Mouse (Mus musculus): Measurements from ENCODE around the gene Bicra. TPM values are rescaled to one million over a fixed set of nuclear protein-coding genes. Genes with fewer than 3 reads are reported as not detected.

Bicra gene
- total RNA-seq (2023), result 10 to 100 TPM; 30.5 to 32.9 TPM

GRCm38 (mm10) chr7:16047338-16048146 is at the start of gene Bicra:
Gene Bicra (minus strand): TSS chr7:16047921.

GRCm38 (mm10) chr7:16061219-16062098 is 13.7 kb upstream of the Bicra start, which contains the start of gene Zfp541:
Gene Zfp541 (plus strand): TSS chr7:16061814.

GRCm38 (mm10) chr7:15967312-15967711 is 80.4 kb downstream of the Bicra start, which contains the start of gene Ehd2:
Gene Ehd2 (minus strand): TSS chr7:15967567.

GRCm38 (mm10) chr7:15945721-15946536 is 101.8 kb downstream of the Bicra start, which contains the start of gene Nop53:
Gene Nop53 (minus strand): TSS chr7:15946074.

GRCm38 (mm10) chr7:15922220-15922773 is 125.4 kb downstream of the Bicra start, which contains the start of gene Selenow:
Gene Selenow (minus strand): TSS chr7:15922402.

Other genes with a start within 250 kb of the Bicra start
- not detected for gene Obox6, start 208.2 kb downstream of the Bicra start, total RNA-seq (2023)
- gene Crx, start 168.0 kb downstream of the Bicra start, total RNA-seq (2023), result not detected
- gene Crxos, start 165.3 kb downstream of the Bicra start, total RNA-seq (2023), result not detected
- 10 to 100 TPM; 29.9 to 31.5 TPM for gene Selenow, start 125.5 kb downstream of the Bicra start, total RNA-seq (2023)
- 100 to 1,000 TPM; 144 to 183 TPM for gene Nop53, start 101.8 kb downstream of the Bicra start, total RNA-seq (2023)
- under 1 TPM; 0.44 to 0.60 TPM for gene Ehd2, start 80.4 kb downstream of the Bicra start, total RNA-seq (2023)
- gene Zfp541, start 13.9 kb upstream of the Bicra start, total RNA-seq (2023), result under 1 TPM; 0.20 to 0.33 TPM
- 100 to 1,000 TPM; 171 to 180 TPM for gene Napa, start 50.5 kb upstream of the Bicra start, total RNA-seq (2023)
- 10 to 100 TPM; 19.0 to 19.7 TPM for gene Kptn, start 72.0 kb upstream of the Bicra start, total RNA-seq (2023)
- gene Slc8a2, start 81.9 kb upstream of the Bicra start, total RNA-seq (2023), result under 1 TPM in 1 of 2 experiments, not detected in 1; 0.11 TPM
- under 1 TPM in 1 of 2 experiments, not detected in 1; 0.86 TPM for gene Meis3, start 127.2 kb upstream of the Bicra start, total RNA-seq (2023)
- 10 to 100 TPM; 20.4 to 24.2 TPM for gene Dhx34, start 174.1 kb upstream of the Bicra start, total RNA-seq (2023)
- gene C5ar2, start 196.2 kb upstream of the Bicra start, total RNA-seq (2023), result 10 to 100 TPM; 25.2 to 26.8 TPM
- gene C5ar1, start 211.6 kb upstream of the Bicra start, total RNA-seq (2023), result 100 to 1,000 TPM; 417 to 461 TPM
- gene Inafm1, start 225.7 kb upstream of the Bicra start, total RNA-seq (2023), result 10 to 100 TPM; 13.3 to 15.2 TPM
- gene Ccdc9, start 238.9 kb upstream of the Bicra start, total RNA-seq (2023), result 100 to 1,000 TPM; 179 to 201 TPM

All from neutrophil, adult 59 days (primary cell).